Mouse (Mus musculus) spleen, adult 12 weeks (tissue): ENCODE results near the gene Aox2.

Source experiments
- DNase-seq: peaks from one replicate; pipeline ENCODE4 v3.0.0; 2022; ENCODE audit warnings: low spot score

The Aox2 gene

GRCm38 (mm10) chr1:58288091-58288490 lies 10.0 kb downstream of the Aox2 start:
- no peak for DNase-seq

GRCm38 (mm10) chr1:58289863-58290469 lies 11.8 kb downstream of the Aox2 start:
- no peak for DNase-seq

- no peak for DNase-seq
These were observed 13.5 kb downstream of the Aox2 start for GRCm38 (mm10) chr1:58291394-58292300.

- no peak for DNase-seq
These were observed 16.6 kb downstream of the Aox2 start for GRCm38 (mm10) chr1:58294730-58295129.

GRCm38 (mm10) chr1:58296278-58296677 lies 18.2 kb downstream of the Aox2 start:
- peak; percentile 41 for DNase-seq

GRCm38 (mm10) chr1:58296821-58297220 lies 18.7 kb downstream of the Aox2 start:
- DNase-seq = no peak

GRCm38 (mm10) chr1:58298347-58298746 lies 20.2 kb downstream of the Aox2 start:
- DNase-seq = no peak

GRCm38 (mm10) chr1:58301073-58301472 lies 22.9 kb downstream of the Aox2 start:
- no peak for DNase-seq

GRCm38 (mm10) chr1:58302015-58302414 lies 23.9 kb downstream of the Aox2 start:
- no peak for DNase-seq

- no peak for DNase-seq
These were observed 24.9 kb downstream of the Aox2 start for GRCm38 (mm10) chr1:58303009-58303408.

GRCm38 (mm10) chr1:58303726-58304125 lies 25.6 kb downstream of the Aox2 start:
- DNase-seq = peak; percentile 26

GRCm38 (mm10) chr1:58304296-58304695 lies 26.2 kb downstream of the Aox2 start:
- no peak for DNase-seq

GRCm38 (mm10) chr1:58307181-58307580 lies 29.1 kb downstream of the Aox2 start:
- DNase-seq = no peak

- no peak for DNase-seq
These were observed 30.5 kb downstream of the Aox2 start for GRCm38 (mm10) chr1:58308594-58308993.

- DNase-seq = no peak
These were observed 31.7 kb downstream of the Aox2 start for GRCm38 (mm10) chr1:58309853-58310252.

- no peak for DNase-seq
These were observed 33.2 kb downstream of the Aox2 start for GRCm38 (mm10) chr1:58311221-58311864.

- DNase-seq = no peak
These were observed 35.0 kb downstream of the Aox2 start for GRCm38 (mm10) chr1:58313173-58313572.

- DNase-seq = no peak
These were observed 37.4 kb downstream of the Aox2 start for GRCm38 (mm10) chr1:58315532-58315931.

GRCm38 (mm10) chr1:58333222-58333621 lies 55.1 kb downstream of the Aox2 start:
- DNase-seq = no peak

- DNase-seq = no peak
These were observed 61.8 kb downstream of the Aox2 start for GRCm38 (mm10) chr1:58339901-58340300.

GRCm38 (mm10) chr1:58341576-58341975 lies 63.5 kb downstream of the Aox2 start:
- DNase-seq = no peak

GRCm38 (mm10) chr1:58343861-58344260 lies 65.7 kb downstream of the Aox2 start:
- no peak for DNase-seq

- no peak for DNase-seq
These were observed 66.4 kb downstream of the Aox2 start for GRCm38 (mm10) chr1:58344570-58344969.
